Mouse (Mus musculus): Measurements from ENCODE around the gene Krt86.

The Krt86 gene

GRCm38 (mm10) chr15:101472952-101473528, at the start of gene Krt86:
TSS of gene Krt86 (plus strand) at chr15:101473478.
- CTCF ChIA-PET: no interaction called here

DNA sequence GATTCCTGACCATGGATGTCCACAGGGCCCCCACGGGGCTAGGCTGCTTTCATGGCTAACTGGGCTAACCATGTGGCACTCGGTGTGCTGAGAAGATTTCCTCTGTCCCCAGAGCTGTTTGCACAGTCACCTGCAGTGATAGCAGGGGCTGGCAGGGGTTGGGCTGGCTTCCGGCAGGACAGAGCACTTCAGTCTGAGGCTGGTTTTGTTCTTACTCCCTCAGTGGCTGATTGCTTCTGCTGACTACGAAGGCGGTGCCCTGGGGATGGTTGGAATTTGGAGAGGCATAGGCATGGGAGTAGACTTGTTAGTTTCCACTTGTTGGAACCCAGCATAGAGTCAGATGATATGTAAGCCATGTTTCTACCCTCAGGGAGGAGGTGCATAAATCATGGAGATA, 48.4 kb upstream of the Krt86 start:
- CTCF ChIA-PET: no interaction called here

- CTCF ChIA-PET: no interaction called here
Measured at GRCm38 (mm10) chr15:101436611-101437010, 36.7 kb upstream of the Krt86 start.

GRCm38 (mm10) chr15:101438555-101438954, 34.7 kb upstream of the Krt86 start, which contains the start of gene Krt87:
TSS of gene Krt87 (minus strand) at chr15:101438804.
- CTCF ChIA-PET: no interaction called here

DNA sequence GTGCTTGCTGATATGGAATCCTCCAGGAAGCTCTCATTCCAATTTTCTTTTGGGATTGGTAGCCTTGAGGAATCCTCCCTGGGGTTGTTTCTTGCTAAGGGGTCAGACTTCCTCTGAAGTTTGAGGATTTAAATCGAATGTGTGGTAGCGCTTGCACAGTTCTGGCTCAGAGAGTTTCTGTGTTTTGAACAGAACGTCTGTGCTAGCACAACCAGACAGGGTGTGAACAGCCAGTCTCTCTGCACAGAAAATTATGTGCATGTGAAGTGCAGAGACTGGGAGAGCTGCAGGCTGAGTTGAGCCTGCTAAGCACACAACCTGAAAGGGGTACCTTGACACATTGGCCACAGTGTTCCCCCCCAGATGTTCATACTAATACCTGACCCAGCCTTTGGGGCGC, 32.4 kb upstream of the Krt86 start:
- CTCF ChIA-PET: interaction anchor here (0.5 kb wide), 1 partner anchor 1590 kb away, joined by 3 read pairs; no protein-coding TSS in a partner anchor

GRCm38 (mm10) chr15:101446572-101446971, 26.7 kb upstream of the Krt86 start:
- CTCF ChIA-PET: no interaction called here

DNA sequence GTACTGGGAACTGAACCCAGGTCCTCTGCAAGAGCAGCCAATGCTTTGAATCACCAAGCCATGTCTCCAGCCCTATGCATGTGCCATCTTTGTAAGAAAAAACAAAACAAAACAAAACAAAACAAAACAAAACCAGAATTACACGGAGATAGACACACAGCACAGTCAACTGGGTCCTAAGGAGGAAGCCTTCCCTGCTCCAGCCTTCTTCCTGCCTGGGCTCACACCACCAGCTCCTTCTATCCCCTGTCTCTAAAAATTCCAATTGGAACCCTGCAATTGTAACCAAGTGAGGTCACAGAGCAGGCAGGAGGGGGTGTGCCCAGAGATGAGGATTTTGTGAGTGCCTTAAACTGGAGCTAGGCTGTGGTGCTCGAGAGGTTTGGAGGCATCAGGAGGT, 25.8 kb upstream of the Krt86 start, which contains the start of gene Krt88:
Krt88 (plus strand) TSS at position 301 of the 400 bp plus-strand sequence.
- CTCF ChIA-PET: no interaction called here

- CTCF ChIA-PET: no interaction called here
Measured at GRCm38 (mm10) chr15:101453093-101453736, 20.1 kb upstream of the Krt86 start.

DNA sequence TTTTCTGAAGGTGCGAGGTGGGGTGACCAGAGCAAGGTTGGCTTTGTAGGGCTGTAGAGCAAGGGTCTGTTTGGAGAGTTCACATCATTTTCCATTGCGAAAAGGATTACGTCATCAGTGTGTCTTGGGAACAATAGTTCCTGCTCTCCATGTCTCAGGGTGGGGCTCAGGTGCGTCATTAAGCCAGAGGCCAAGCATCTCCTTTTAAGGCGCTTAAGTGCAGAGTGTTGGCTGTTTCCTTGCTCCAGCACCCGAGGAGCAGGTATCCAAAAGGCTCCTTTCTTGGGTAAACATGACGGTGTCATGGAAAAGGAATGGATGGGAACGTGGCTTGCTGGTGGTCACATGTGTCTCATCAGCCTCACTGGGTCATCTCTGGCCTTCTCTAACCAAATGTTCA, 18.5 kb upstream of the Krt86 start:
- CTCF ChIA-PET: no interaction called here

- CTCF ChIA-PET: no interaction called here
Measured at GRCm38 (mm10) chr15:101455292-101455691, 18.0 kb upstream of the Krt86 start.

- CTCF ChIA-PET: no interaction called here
Measured at GRCm38 (mm10) chr15:101455891-101456290, 17.4 kb upstream of the Krt86 start.

DNA sequence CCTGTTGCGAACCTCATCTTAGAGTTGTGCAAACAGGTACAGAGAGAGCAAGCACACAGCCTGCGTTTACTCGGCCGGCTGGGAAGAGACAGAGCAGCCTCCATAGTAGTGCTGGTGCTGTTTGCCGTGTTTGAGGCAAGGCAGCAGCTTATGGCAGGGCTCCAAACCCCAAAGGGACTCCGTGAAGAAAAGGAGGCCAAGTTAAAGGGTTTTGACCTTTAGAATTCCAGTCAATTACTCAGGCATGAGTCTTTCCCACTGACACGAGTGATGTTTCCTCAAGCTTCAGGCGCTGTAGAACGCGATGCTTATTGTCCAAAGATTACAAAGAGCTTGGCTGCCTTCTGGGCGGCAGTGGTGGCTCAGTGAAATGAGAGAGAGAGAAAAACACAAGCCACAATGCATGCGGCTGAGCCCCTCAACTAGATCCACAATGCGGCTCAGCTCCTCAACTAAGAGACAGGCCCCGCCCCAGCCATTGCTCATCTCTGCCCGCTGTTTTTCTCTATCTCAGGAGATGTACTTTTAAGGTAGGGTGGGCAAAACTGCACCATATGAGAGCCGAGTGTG, 14.8 kb upstream of the Krt86 start:
- CTCF ChIA-PET: no interaction called here

DNA sequence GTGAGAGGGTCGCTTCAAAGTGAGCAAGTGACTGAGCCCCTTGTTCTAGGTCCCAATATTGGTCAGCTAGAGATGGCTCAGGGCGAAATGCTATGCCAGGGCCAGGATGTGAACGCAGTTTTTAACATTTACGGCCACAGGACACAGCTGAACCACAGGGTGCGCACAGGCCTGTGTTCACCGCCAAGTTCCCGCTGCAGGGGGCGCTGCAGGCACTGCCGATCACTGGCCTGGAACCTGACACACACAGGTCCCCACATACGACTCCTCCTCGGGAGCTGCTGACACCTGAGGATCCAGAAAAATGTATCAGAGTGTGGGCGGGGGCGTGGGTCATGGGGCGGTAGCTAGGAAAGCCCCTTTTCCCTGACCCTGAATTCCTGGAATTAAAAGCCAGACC, 14.0 kb upstream of the Krt86 start:
- CTCF ChIA-PET: no interaction called here

DNA sequence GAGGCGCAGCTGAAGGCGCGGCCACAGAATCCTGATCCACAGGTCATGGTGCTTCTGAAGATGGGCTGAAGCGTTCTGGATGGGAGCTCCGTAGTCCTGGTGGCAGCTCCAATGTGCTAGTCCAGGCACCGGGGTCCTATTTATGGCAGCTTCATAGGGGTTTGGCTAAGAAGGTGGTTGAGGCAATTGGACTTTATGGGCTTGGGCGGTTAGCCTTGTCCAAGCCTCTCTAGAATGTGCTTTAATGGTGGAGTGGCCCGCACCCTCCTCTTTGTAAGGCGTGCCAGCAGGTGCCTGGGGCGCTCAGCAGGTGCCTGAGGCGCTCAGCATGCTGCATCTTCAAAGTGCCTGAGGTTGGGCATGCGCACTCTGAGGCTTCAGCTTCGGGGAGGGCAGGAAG, 9.6 kb upstream of the Krt86 start, which contains the start of gene Krt81:
Krt81 (minus strand) TSS at position 101 of the 400 bp plus-strand sequence.
- CTCF ChIA-PET: no interaction called here

- CTCF ChIA-PET: no interaction called here
Measured at GRCm38 (mm10) chr15:101469093-101469492, 4.2 kb upstream of the Krt86 start.

DNA sequence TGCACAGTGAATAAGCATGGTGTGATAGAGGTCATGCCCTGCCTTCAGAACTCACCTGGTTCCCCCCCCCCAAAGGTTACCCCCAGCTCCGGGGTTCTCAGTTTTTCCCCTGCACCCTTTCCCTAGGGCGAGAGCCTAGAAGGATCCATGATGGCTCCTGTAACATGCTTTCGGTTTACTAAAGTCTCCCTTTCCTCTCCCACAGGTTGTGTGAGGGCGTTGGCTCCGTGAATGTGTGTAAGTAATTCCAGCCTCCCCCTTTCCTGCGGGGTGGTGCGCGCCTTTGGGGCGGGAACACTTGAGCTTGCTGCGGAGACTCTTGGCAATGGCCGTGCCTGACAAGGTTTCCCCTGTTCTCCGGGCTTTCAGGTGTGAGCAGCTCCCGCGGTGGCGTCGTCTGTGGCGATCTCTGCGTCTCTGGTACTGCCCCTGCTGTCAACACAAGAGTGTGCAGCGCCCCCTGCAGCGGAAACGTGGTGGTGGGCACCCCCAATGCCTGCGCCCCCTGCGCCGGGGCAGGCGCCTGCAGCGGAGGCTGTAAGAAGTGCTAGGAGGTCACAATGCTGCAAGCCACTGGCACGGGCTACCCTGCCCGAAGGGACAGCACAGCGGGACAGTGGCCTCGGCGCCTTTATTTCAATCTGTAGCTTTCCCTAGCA, 5.9 kb downstream of the Krt86 start:
- CTCF ChIA-PET: interaction anchor here (0.6 kb wide), 1 partner anchor 18 kb away, joined by 4 read pairs; no protein-coding TSS in a partner anchor

GRCm38 (mm10) chr15:101479666-101480060, 6.4 kb downstream of the Krt86 start:
- CTCF ChIA-PET: interaction anchor here (0.6 kb wide), 1 partner anchor 18 kb away, joined by 4 read pairs; no protein-coding TSS in a partner anchor

DNA sequence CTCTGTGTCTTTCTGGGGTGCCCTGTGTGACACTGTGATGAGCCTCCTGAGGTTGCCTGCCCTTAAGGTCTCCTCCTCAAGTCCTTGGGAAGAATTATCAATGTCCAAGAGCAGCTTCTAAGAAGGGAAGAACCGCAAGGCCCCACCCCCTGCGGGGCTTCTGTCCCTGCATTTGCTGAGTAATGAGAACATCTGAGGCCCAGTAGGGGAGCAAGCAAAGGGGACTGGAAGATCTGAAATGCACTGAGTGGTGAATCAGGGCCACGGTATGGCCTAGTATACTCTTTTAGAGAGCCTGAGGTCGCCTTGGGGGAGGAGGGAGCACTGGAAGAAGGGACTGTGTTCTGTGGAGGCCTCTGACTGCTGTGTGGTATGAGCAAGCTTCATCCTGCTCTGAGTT, 8.8 kb downstream of the Krt86 start:
- CTCF ChIA-PET: no interaction called here

GRCm38 (mm10) chr15:101483646-101484045, 10.4 kb downstream of the Krt86 start:
- CTCF ChIA-PET: no interaction called here

DNA sequence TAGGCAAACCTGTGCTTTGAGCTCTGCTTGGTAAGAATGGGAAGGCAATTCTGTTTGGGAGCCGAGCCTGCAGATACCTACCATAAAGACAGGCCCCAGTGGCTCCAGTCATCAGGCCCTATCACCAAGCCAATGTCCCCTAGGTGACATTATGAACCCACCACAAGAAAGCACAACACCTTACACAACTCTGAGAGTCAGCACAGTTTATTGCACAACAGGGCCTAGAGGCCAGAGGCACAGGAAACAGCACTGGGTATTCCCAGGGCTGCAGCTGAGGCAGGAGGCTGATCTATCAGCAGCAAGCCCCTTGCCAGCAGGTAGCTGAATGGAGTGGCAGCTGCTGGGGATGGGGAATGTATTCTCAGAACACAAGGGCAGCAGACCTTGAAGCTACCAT, 11.7 kb downstream of the Krt86 start:
- CTCF ChIA-PET: no interaction called here

DNA sequence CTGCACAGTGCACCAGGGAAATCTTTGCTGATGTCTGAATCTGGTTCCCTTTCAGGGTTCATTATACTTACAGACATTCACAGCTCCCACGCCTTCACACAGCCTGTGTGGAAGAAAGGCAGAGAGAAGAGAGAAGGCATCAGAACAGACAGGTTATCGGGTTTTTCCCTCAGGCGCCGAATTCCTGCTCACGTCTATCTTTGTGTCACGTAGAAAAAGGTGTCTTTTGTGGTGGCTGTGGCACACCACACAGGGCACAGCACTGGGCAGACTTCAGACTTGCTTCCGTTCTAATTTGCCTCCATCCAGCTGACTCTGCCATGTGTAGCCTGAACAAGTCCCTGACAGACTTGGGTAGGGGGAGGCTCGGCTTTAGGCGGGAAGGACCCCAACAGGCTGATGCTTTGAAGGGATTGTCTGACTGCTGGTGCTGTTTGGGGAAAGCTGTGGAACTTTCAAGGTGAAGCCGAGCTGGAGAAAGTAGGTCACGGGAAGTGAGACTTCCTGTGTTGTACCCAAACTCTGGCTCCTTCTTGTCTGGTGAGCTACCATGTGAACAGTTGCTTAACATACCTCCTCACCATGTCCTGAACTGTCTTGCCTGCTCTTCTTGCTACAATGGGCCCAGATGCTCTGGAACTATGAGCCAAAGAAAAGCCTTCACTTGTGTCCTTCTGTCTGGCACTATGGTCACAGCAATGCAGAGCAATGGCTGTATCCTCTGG, 12.8 kb downstream of the Krt86 start:
- CTCF ChIA-PET: no interaction called here

DNA sequence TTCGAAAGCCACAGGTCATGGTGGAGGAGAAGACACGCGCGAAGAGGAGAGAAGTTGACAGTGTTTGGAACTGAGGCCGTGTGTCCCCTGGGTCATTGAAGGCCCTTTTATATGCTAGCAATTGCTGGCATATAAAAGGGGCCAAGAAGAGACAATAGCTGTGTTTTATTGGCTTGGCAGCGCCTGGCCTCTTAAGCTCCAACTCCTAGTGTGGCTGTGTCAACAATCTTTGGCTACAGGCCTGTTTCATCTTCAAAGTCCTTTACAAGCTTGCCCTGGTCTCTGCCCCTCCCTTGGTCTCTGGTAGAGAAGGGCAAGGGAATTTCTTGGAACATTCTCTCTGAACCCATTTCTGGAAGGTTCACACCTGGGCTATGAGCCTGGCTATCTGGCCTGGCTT, 18.2 kb downstream of the Krt86 start, which contains the start of gene Krt83:
Krt83 (minus strand) TSS at position 82 of the 400 bp plus-strand sequence.
- CTCF ChIA-PET: no interaction called here
